Mouse (Mus musculus) embryonic facial prominence, embryonic 11.5 days (tissue): ENCODE measurements at regions not wholly inside any gene's neighbourhood (a gene's known extent, or its start where the extent isn't known, plus 50 kb on each side); places are given as distances from the start of the nearest gene placed in this dataset.

ENCODE experiments used
- ATAC-seq: fragments of 200-750 bp; cut with Nextera tagmentation; replicated peaks from 2 replicates; pipeline ENCODE4 v1.8.0; 2017; ENCODE audit warnings: low read depth; ENCODE audit not compliant: insufficient number of reproducible peaks, low FRiP score, low TSS enrichment
- DNase-seq: peaks from one replicate; pipeline ENCODE4 v3.0.0-alpha.2; 2015; ENCODE audit warnings: low spot score
- H3K27ac ChIP-seq: fragments of 300-500 bp; sonication (generic); replicated peaks from 2 replicates; pipeline ENCODE4 v1.5.1; 2014; ENCODE audit warnings: mild to moderate bottlenecking, low read depth, low read length, control low read depth
- H3K27me3 ChIP-seq: fragments of 300-500 bp; sonication (generic); 2 replicates; pipeline ENCODE4 v1.6.1; 2014; ENCODE audit warnings: mild to moderate bottlenecking, low read length, moderate library complexity, mixed read lengths; ENCODE audit not compliant: control insufficient read depth, insufficient read depth
- H3K36me3 ChIP-seq: fragments of 300-500 bp; sonication (generic); replicated peaks from 2 replicates; pipeline ENCODE4 v1.6.1; 2014; ENCODE audit warnings: low read depth, mild to moderate bottlenecking, low read length, moderate library complexity, mixed read lengths; ENCODE audit not compliant: control insufficient read depth, insufficient read depth
- H3K4me1 ChIP-seq: fragments of 300-500 bp; sonication (generic); 2 replicates; pipeline ENCODE4 v1.6.1; 2014; ENCODE audit warnings: low read length, mixed read lengths; ENCODE audit not compliant: control insufficient read depth, insufficient read depth
- H3K4me2 ChIP-seq: fragments of 300-500 bp; sonication (generic); 2 replicates; pipeline ENCODE4 v1.6.1; 2014; ENCODE audit warnings: low read depth, mild to moderate bottlenecking, control low read depth, low read length, moderate library complexity
- H3K4me3 ChIP-seq: fragments of 300-500 bp; sonication (generic); 2 replicates; pipeline ENCODE4 v1.5.1; 2014; ENCODE audit warnings: low read depth, low read length, control low read depth
- H3K9ac ChIP-seq: fragments of 300-500 bp; sonication (generic); replicated peaks from 2 replicates; pipeline ENCODE4 v1.6.1; 2014; ENCODE audit warnings: mild to moderate bottlenecking, control low read depth, low read length
- H3K9me3 ChIP-seq: fragments of 300-500 bp; sonication (generic); replicated peaks from 2 replicates; pipeline ENCODE4 v1.6.1; 2016; ENCODE audit warnings: mild to moderate bottlenecking, low read length, inconsistent platforms, mixed read lengths; ENCODE audit not compliant: control insufficient read depth
- WGBS: fragments of 180-500 bp; shearing (Covaris S2); extraction: QIAGEN DNeasy Blood & Tissue Kit; methylation state at CpG from one replicate; pipeline ENCODE4 v1.1.7; 2014; 5-methylcytosine and 5-hydroxymethylcytosine counted together

GRCm38 (mm10) chr6:103431595-103431957 is 78.8 kb upstream of the Chl1 start:
- no peaks in the 10 kb centered on the region for H3K9me3 ChIP-seq
- H3K4me3 ChIP-seq: no peak overlapping the region
- 87% methylated on average over 5 of the region's 5 CpGs for WGBS
- no peaks in the 10 kb centered on the region for H3K36me3 ChIP-seq
- no peak overlapping the region for H3K4me2 ChIP-seq
- H3K9ac ChIP-seq: no peak overlapping the region
- ATAC-seq: no peak
- H3K4me1 ChIP-seq: no peaks in the 10 kb centered on the region
- no peak for DNase-seq
- no peaks in the 10 kb centered on the region for H3K27me3 ChIP-seq
- H3K27ac ChIP-seq: no peak overlapping the region
